Comparison of ENCODE assay signal across 8 mouse cellular contexts in the genomic region with DNA sequence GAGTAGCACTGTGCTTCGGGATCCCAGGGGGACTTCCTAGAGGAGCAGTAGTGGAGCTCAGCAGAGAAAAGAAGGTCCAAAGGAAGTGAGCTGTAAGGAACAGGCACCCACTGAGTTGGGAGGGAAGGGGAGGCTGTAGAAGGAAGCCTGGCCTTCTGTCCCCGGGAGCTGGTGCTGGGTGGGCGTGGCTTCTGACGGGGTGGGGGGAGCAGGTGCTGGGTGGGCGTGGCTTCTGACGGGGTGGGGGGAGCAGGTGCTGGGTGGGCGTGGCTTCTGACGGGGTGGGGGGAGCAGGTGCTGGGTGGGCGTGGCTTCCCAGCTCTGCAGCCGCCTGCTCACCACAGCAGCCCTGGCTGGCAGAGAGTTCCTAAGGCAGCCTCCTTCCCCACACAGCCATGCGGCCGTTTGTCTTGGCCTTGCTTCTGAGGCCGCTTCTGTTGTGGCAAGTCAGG. TPM values are rescaled to one million over a fixed set of nuclear protein-coding genes. Genes with fewer than 3 reads are reported as not detected.
DNase-seq lines count a peak whose midpoint lies in the region; ATAC-seq and TF ChIP-seq lines count a peak whose summit lies in the region.
"Not testable (repeated sequence)": the region's sequence is repeated elsewhere in the genome, so short reads cannot be mapped to it uniquely, and the experiment has no call there.

No protein-coding gene starts in this region.

- not testable (repeated sequence) for ATAC-seq in heart, embryonic 11.5 days (replicated peaks; ENCODE audit: insufficient number of reproducible peaks, low FRiP score, low TSS enrichment)
- peak; percentile 55; the same call in 1 of the 2 replicates for ATAC-seq in intestine, embryonic 14.5 days (replicated peaks; ENCODE audit: low FRiP score, low TSS enrichment, low read depth)
- 0 out of 2 replicates have a peak, but pooled peaks have one; percentile 12 for ATAC-seq in lung, embryonic 15.5 days (ENCODE audit: borderline replicate concordance, extremely low read depth, low FRiP score, low TSS enrichment)

- peak; percentile 49 for DNase-seq in embryo, embryonic 10 days (ENCODE audit: low spot score)
- DNase-seq in intestine, embryonic 14.5 days (ENCODE audit: low spot score), result not testable (repeated sequence)
- DNase-seq in kidney, postnatal 4 days, result peak; percentile 66 to 76
- peak; percentile 27 for DNase-seq in naive thymus-derived CD4-positive, alpha-beta T cell, adult 2 months (ENCODE audit: low read depth)
- DNase-seq in thymus, postnatal 0 days (ENCODE audit: low spot score), result peak; percentile 57

- peak overlapping the region; percentile 24; the same call in 1 of the 2 replicates for H3K9ac ChIP-seq in ES-Bruce4 (ENCODE audit: low read depth, poor library complexity, severe bottlenecking)
- peak overlapping the region; percentile 49 for H3K9ac ChIP-seq in heart, embryonic 11.5 days (ENCODE audit: low read depth, low read length)
- H3K9ac ChIP-seq in intestine, embryonic 14.5 days (ENCODE audit: low read length); lung, embryonic 15.5 days: not testable (repeated sequence)

- TF ChIP-seq POLR2A in ES-Bruce4 (IDR thresholded peaks at IDR 0.05; ENCODE audit: insufficient read depth, low read length), result peak; percentile 19

- not testable (repeated sequence) for H3K27ac ChIP-seq in ES-Bruce4 (ENCODE audit: insufficient read depth, low read length)
- H3K27ac ChIP-seq in heart, embryonic 11.5 days (ENCODE audit: low read depth, low read length), result peak overlapping the region; percentile 92
- peak overlapping the region; percentile 62 for H3K27ac ChIP-seq in intestine, embryonic 14.5 days (ENCODE audit: low read depth)
- peak overlapping the region; percentile 25; the same call in 1 of the 2 replicates for H3K27ac ChIP-seq in lung, embryonic 15.5 days

- H3K4me1 ChIP-seq in ES-Bruce4 (ENCODE audit: control insufficient read depth, insufficient read depth, low read length), result peaks cover 13% of the 10 kb centered on the region
- peaks cover 94% of the 10 kb centered on the region for H3K4me1 ChIP-seq in heart, embryonic 11.5 days (ENCODE audit: control insufficient read depth, insufficient read depth, low read length)
- peaks cover 32% of the 10 kb centered on the region for H3K4me1 ChIP-seq in intestine, embryonic 14.5 days (replicated peaks; ENCODE audit: control insufficient read depth, insufficient read depth, low read length)
- peaks cover 50% of the 10 kb centered on the region for H3K4me1 ChIP-seq in lung, embryonic 15.5 days

- not testable (repeated sequence) for H3K27me3 ChIP-seq in ES-Bruce4 (ENCODE audit: control insufficient read depth, insufficient read depth, low read length, poor library complexity, severe bottlenecking); heart, embryonic 11.5 days (ENCODE audit: control insufficient read depth, insufficient read depth, low read length); intestine, embryonic 14.5 days (replicated peaks; ENCODE audit: control insufficient read depth, insufficient read depth, low read length); lung, embryonic 15.5 days

- not testable (repeated sequence) for H3K9me3 ChIP-seq in ES-Bruce4 (replicated peaks; ENCODE audit: control insufficient read depth, insufficient read depth, low read length, poor library complexity, severe bottlenecking); heart, embryonic 11.5 days (replicated peaks; ENCODE audit: control insufficient read depth, low read length); intestine, embryonic 14.5 days (ENCODE audit: control insufficient read depth, low read length); lung, embryonic 15.5 days

- H3K4me2 ChIP-seq in heart, embryonic 11.5 days, result peak overlapping the region; percentile 22
- H3K4me2 ChIP-seq in intestine, embryonic 14.5 days (ENCODE audit: low read length), result 0 out of 2 replicates have a peak overlapping the region, but pooled peaks have one; percentile 18
- H3K4me2 ChIP-seq in lung, embryonic 15.5 days, result not testable (repeated sequence)

- H3K36me3 ChIP-seq in ES-Bruce4 (ENCODE audit: control insufficient read depth, insufficient read depth, low read length, poor library complexity, severe bottlenecking); heart, embryonic 11.5 days (ENCODE audit: control insufficient read depth, insufficient read depth, low read length); intestine, embryonic 14.5 days (ENCODE audit: control insufficient read depth, insufficient read depth, low read length); lung, embryonic 15.5 days: not testable (repeated sequence)

- not testable (repeated sequence) for H3K4me3 ChIP-seq in ES-Bruce4 (ENCODE audit: low read depth, low read length); heart, embryonic 11.5 days (ENCODE audit: low read depth, low read length); intestine, embryonic 14.5 days (ENCODE audit: low read depth, low read length); lung, embryonic 15.5 days

- TF ChIP-seq CTCF in ES-Bruce4 (IDR thresholded peaks at IDR 0.05; ENCODE audit: low read depth, low read length), result not testable (repeated sequence)

- TF ChIP-seq EP300 in ES-Bruce4 (IDR thresholded peaks at IDR 0.05; ENCODE audit: insufficient read depth, low read depth, low read length), result not testable (repeated sequence)

- 13% methylated on average over 10 of the region's 13 CpGs for WGBS in heart, embryonic 11.5 days (ENCODE audit: insufficient replicate concordance)
- WGBS in intestine, embryonic 14.5 days, result 5% methylated on average over 10 of the region's 13 CpGs
- WGBS in lung, embryonic 15.5 days, result 14% methylated on average over 13 of the region's 13 CpGs

RNA-seq across cellular contexts. Expression of a gene that starts 36.6 kb away (rescaled TPM):
- polyA plus RNA-seq in ES-Bruce4 (2011; ENCODE audit: insufficient read depth, insufficient read length, low read depth, missing spikeins), result not detected in 2 replicates
- not detected in 2 replicates for polyA plus RNA-seq in heart, embryonic 11.5 days (2014; fragmentation: Nextera tagmentation; extraction: Ambion mirVana)
- not detected in 2 replicates for polyA plus RNA-seq in intestine, embryonic 14.5 days (2014; fragmentation: Nextera tagmentation; extraction: Ambion mirVana)
- not detected in 2 replicates for polyA plus RNA-seq in lung, embryonic 15.5 days (2015; fragmentation: Nextera tagmentation; extraction: Ambion mirVana)
- not detected in 2 replicates for polyA plus RNA-seq in thymus, postnatal 0 days (2015; fragmentation: Nextera tagmentation; extraction: Ambion mirVana)

RNA-seq across cellular contexts. Expression of a gene that starts 42.0 kb away (rescaled TPM):
- 15.5 and 16.8 TPM in 2 replicates for polyA plus RNA-seq in ES-Bruce4 (2011; ENCODE audit: insufficient read depth, insufficient read length, low read depth, missing spikeins)
- polyA plus RNA-seq in heart, embryonic 11.5 days (2014; fragmentation: Nextera tagmentation; extraction: Ambion mirVana), result 6.9 and 7.9 TPM in 2 replicates
- polyA plus RNA-seq in intestine, embryonic 14.5 days (2014; fragmentation: Nextera tagmentation; extraction: Ambion mirVana), result 4.2 and 6.4 TPM in 2 replicates
- polyA plus RNA-seq in lung, embryonic 15.5 days (2015; fragmentation: Nextera tagmentation; extraction: Ambion mirVana), result 1.3 and 1.6 TPM in 2 replicates
- polyA plus RNA-seq in thymus, postnatal 0 days (2015; fragmentation: Nextera tagmentation; extraction: Ambion mirVana), result 3.9 and 5.4 TPM in 2 replicates

RNA-seq across cellular contexts. Expression of a gene that starts 52.4 kb away (rescaled TPM):
- polyA plus RNA-seq in ES-Bruce4 (2011; ENCODE audit: insufficient read depth, insufficient read length, low read depth, missing spikeins), result 67.1 and 67.2 TPM in 2 replicates
- 22.2 and 26.8 TPM in 2 replicates for polyA plus RNA-seq in heart, embryonic 11.5 days (2014; fragmentation: Nextera tagmentation; extraction: Ambion mirVana)
- polyA plus RNA-seq in intestine, embryonic 14.5 days (2014; fragmentation: Nextera tagmentation; extraction: Ambion mirVana), result 37.0 and 38.6 TPM in 2 replicates
- 53.3 and 55.1 TPM in 2 replicates for polyA plus RNA-seq in lung, embryonic 15.5 days (2015; fragmentation: Nextera tagmentation; extraction: Ambion mirVana)
- 41.0 and 41.7 TPM in 2 replicates for polyA plus RNA-seq in thymus, postnatal 0 days (2015; fragmentation: Nextera tagmentation; extraction: Ambion mirVana)
